Mouse (Mus musculus) left cerebral cortex, adult 2 months (tissue): ENCODE measurements around the gene Hes2. TPM values are rescaled to one million over a fixed set of nuclear protein-coding genes. Genes with fewer than 3 reads are reported as not detected.

Source experiments
- DNase-seq, 2 experiments: peaks; one replicate each; pipeline ENCODE4 v3.0.0; 2021 to 2022; ENCODE audit warnings: low spot score in 2 of 2, mixed read lengths in 1 of 2; ENCODE audit errors: extremely low spot score in 1 of 2
- H3K27ac ChIP-seq: fragments of 200-600 bp; 2 replicates; pipeline ENCODE4 v1.8.1; 2022
- H3K4me3 ChIP-seq: fragments of 200-600 bp; 2 replicates; pipeline ENCODE4 v1.8.1; 2022
- CTCF ChIP-seq: fragments of 200-600 bp; IDR thresholded peaks from 2 replicates; pipeline ENCODE4 v1.8.1; 2022; ENCODE audit warnings: antibody characterized with exemption, mild to moderate bottlenecking, moderate library complexity
- intact Hi-C: fragments of 180-260 bp; cut with DNase I; formaldehyde crosslinking; loops from one replicate; pipeline ENCODE4 v1.15.1; 2025
- total RNA-seq, 2 experiments: library from RNA; stranded (reverse); gene quantifications; 2 replicates each; pipeline ENCODE4 v1.2.3; 2021

Hes2 gene
- total RNA-seq, 2 experiments from 2014 or later: not detected

DNA sequence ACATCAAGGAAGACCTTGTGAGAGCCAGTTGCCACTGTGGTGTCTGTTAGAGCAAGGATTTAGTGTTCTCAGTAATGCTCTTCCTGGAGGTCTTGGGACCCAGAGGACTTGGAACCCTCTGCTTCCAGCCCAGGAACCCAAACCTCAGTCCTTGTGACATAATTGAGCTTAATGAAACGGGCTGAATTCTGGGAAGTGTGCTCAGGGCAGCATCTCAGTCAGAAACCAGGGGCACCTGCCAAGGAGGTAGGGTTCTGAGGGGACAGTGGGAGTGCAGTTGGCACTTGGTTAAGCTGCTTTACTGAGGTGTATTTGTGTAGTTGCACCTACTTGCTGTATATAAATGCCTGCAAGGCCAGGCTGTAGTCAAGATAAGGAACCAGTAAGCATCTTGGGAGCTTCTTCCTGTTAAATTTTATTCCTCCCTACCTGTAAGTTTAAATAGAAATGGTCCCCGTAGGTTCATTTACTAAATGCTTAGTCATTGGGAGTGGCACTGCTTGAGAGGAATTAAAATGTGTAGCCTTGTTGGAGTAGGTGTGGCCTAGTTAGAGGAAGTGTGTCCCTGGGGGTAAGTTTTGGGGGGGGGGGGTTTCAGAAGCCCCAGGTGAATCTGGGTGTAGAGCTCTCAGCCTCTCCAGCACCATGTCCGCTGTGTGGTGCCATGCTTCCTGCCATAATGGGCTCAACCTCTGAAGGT lies 36.0 kb downstream of the Hes2 start:
- intact Hi-C loops: no loop called here
- Histone ChIP-seq H3K27ac (no peak overlapping the region), H3K4me3 (no peak overlapping the region)
- TF ChIP-seq CTCF: no peak
- no peak for DNase-seq

DNA sequence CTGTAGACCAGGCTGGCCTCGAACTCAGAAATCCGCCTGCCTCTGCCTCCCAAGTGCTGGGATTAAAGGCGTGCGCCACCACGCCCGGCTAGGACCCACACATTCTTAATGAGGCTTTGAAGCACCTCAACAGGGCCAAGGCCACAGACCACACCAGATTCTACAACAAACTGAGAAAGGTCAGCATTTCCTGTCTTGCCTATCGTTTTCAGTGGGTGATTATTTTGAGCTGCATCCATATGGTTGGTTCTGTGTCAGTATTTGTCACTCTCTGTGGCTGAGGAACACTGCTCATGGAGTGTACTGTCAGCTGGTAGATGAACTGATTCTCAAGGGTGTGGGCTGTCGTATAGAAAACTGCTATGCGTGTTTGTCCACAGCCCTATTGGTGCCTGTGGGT lies 37.6 kb downstream of the Hes2 start:
- no peak overlapping the region for H3K27ac ChIP-seq
- no peak for DNase-seq
- intact Hi-C loops: no loop called here
- H3K4me3 ChIP-seq: no peak overlapping the region
- TF ChIP-seq CTCF: no peak

DNA sequence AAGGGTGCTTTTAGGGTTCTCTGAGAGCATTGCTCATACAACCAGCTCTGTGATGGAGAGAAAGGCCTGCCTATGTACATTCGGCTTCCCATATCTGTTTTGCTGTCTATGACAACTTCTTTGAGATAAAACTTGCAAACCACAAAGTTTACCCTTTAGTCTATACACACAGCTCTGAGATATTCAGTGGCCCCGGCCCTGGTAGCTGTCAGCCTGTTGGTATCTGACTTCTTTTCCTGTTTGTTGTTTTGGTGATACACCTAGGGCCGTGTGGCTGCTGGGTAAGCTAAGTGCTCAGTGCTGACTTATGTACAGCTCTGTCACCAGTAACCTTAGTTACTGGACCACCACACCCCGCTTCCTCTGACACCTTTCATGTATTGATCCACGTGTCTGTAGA lies 38.9 kb downstream of the Hes2 start:
- no peak overlapping the region for H3K27ac ChIP-seq
- intact Hi-C loops: no loop called here
- TF ChIP-seq CTCF: no peak
- no peak for DNase-seq
- no peak overlapping the region for H3K4me3 ChIP-seq

DNA sequence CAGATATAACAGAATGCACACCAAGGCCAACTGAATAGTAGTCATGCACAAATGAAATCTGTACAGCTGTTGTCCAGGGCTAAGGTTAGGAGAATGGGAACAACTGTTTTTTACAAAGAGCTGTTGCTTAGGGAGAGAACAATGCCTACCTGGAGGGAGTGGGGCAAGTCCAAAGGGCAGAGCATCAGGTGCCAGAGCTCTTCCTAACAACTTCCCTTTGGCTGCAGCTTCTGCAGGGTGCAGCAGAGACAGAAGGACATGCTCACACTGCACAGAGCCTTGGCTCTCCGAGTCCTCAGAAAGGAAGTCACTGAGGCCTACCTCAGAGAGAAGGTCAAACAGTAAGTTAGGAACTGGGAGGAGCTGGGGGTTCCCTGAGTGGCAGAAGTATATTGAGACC lies 41.0 kb downstream of the Hes2 start:
- DNase-seq: no peak
- no peak overlapping the region for H3K27ac ChIP-seq
- no peak for TF ChIP-seq CTCF
- intact Hi-C loops: no loop called here
- H3K4me3 ChIP-seq: no peak overlapping the region

DNA sequence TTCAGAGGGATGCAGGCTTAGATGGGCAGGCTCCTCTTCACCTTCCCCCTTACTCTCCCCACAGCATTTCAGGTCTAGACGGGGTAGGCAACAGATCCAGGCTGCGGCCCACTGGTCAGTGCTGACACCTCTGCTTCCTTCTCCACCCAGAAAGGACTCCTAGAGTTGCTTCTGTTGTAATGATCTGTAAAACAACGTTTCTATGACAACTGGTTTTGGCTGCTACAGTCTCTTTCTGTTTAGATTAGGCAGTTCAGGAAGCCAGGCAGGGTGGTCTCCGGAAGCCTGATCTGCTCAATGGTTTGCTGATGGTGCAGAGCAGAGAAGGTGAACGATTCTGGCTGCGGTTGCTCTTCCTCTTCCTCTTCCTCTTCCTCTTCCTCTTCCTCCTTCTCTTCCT lies 42.8 kb downstream of the Hes2 start:
- TF ChIP-seq CTCF: no peak
- H3K4me3 ChIP-seq: no peak overlapping the region
- intact Hi-C loops: no loop called here
- no peak for DNase-seq
- peak overlapping the region; percentile 83 for H3K27ac ChIP-seq

DNA sequence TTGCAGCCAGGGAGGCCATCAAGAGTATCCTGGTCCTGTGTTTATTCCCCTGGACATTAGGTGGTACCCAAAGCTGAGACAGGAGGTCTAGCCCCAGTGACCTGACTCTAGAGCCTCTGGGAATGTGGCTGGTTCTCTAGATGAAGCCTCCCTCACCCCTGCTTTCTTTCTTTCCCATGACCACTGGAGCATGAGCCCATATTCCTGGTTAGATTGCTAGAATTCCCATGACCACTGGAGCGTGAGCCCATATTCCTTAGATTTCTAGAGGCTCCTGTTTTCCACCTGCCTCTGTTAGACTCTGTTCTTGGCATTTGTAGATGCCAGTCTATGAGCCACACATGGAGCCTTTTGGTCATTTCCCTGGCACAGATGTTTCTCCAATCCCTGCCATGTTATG lies 43.8 kb downstream of the Hes2 start:
- peak overlapping the region; percentile 83 for H3K27ac ChIP-seq
- H3K4me3 ChIP-seq: no peak overlapping the region
- intact Hi-C loops: no loop called here
- no peak for DNase-seq
- no peak for TF ChIP-seq CTCF

DNA sequence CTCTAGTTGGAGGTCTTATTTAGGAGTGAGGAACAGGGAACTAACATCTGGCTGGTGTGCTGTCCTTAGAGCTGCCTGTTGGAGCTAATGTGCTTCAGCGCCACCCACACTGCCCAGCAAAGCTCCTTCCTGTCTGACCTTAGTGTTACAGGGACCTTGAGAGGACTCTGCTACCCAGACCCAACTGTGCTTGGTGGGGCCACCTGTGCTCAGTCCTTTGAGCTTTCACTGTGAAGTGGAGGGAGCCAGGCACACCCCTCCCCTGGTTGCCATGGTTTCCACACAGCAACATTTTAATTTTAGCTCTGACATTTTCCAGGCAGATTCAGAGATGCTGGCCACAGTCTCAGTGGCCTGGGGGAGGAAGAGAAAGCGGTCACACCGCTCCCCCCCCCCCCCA lies 44.2 kb downstream of the Hes2 start:
- TF ChIP-seq CTCF: no peak
- Histone ChIP-seq H3K4me3 (no peak overlapping the region), H3K27ac (peak overlapping the region; percentile 83)
- intact Hi-C loops: no loop called here
- DNase-seq: peak; percentile 59 to 60

DNA sequence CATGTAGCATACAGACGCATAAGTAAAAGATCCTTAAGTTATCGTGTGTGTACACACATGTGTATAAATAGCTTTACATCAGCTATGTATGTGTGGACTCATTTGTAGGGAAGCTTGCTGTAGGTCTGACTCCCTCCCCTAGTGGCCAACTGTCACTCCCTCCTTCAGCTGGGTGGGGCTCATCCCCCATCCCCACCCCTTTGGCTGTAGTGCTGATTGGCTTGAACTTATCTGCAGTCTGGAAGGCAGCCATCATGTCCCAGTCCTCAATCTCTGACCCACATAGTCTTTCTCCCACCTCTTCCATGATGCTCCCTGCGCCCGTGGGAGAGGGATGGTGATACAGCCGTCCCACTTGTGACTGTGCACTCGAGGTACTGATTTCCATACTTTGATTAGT lies 46.0 kb downstream of the Hes2 start:
- no peak for DNase-seq
- Histone ChIP-seq H3K4me3 (no peak overlapping the region), H3K27ac (0 out of 2 replicates have a peak overlapping the region, but pooled peaks have one; percentile 3)
- intact Hi-C loops: no loop called here
- peak; percentile 16; the same call in 1 of the 2 replicates for TF ChIP-seq CTCF

DNA sequence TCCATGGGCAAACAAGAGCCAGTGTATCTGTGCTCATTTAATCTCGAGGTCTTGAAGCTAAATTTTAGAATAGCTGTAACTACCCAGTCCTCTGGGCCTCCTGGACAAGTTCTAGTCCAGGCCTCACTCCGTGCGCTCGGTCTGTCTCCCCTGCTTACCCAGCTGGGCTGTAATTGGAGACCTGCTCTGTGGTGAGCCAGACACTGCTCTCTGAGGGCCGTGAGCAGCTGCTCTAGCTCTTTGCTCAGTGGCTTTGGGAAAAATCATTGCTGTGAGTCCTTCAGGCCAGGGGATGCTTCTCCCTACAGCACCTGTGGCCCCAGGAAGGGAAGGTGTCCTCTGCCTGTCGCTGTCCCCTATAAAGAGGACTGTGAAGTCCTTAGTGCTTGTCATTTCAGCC lies 47.5 kb downstream of the Hes2 start:
- DNase-seq: no peak
- H3K4me3 ChIP-seq: no peak overlapping the region
- intact Hi-C loops: no loop called here
- H3K27ac ChIP-seq: no peak overlapping the region
- TF ChIP-seq CTCF: no peak

DNA sequence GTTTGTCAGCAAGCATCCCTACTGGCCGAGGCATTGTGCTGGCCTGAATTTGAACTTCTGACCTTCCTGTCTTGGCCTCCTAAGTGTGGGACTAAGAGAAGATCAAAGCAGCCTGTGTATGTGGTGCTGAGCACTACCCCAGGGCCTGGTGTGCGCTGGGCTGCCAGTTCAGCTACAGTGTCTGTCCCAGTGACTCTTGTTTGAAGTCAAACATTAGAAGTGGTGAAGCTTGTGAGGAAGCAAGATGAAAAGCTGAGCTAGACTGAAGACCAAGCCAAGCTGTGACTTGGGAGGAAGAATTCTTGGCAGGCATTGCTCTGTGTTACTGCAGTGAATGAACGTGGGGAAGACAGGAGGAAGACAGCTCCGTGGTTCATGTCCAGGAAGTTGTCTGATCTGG lies 51.0 kb downstream of the Hes2 start:
- TF ChIP-seq CTCF: no peak
- Histone ChIP-seq H3K4me3 (no peak overlapping the region), H3K27ac (no peak overlapping the region)
- intact Hi-C loops: no loop called here
- no peak for DNase-seq

Other genes starting within 250 kb of the Hes2 start
- 10 to 100 TPM; 61.8 to 66.6 TPM for gene Dnajc11, start 225.2 kb upstream of the Hes2 start, total RNA-seq
- gene Thap3, start 169.9 kb upstream of the Hes2 start, total RNA-seq: 10 to 100 TPM; 19.2 to 20.7 TPM
- gene Phf13, start 162.6 kb upstream of the Hes2 start, total RNA-seq: 10 to 100 TPM; 18.9 to 19.6 TPM
- gene Klhl21, start 150.1 kb upstream of the Hes2 start, total RNA-seq: 10 to 100 TPM; 18.5 to 19.3 TPM
- gene Zbtb48, start 131.2 kb upstream of the Hes2 start, total RNA-seq: 10 to 100 TPM; 13.6 to 13.9 TPM
- gene Tas1r1, start 120.3 kb upstream of the Hes2 start, total RNA-seq: under 1 TPM; 0.49 to 0.95 TPM
- 10 to 100 TPM; 18.2 to 19.2 TPM for gene Nol9, start 119.5 kb upstream of the Hes2 start, total RNA-seq
- gene Plekhg5, start 86.4 kb upstream of the Hes2 start, total RNA-seq: 100 to 1,000 TPM in 1 of 2 experiments, 10 to 100 TPM in 1; 89.1 to 101 TPM
- 10 to 100 TPM; 16.4 to 28.6 TPM for gene Tnfrsf25, start 42.9 kb upstream of the Hes2 start, total RNA-seq
- gene Espn, start 6.5 kb upstream of the Hes2 start, total RNA-seq: 1 to 10 TPM; 2.1 to 2.6 TPM
- gene Acot7, start 19.3 kb downstream of the Hes2 start, total RNA-seq: 100 to 1,000 TPM; 300 to 307 TPM
- 10 to 100 TPM; 29.6 to 35.9 TPM for gene Gpr153, start 115.4 kb downstream of the Hes2 start, total RNA-seq
- under 1 TPM; 0.30 to 0.32 TPM for gene Hes3, start 132.8 kb downstream of the Hes2 start, total RNA-seq
- 10 to 100 TPM; 49.8 to 54.3 TPM for gene Icmt, start 138.4 kb downstream of the Hes2 start, total RNA-seq
- 10 to 100 TPM; 17.0 to 18.6 TPM for gene Rnf207, start 160.1 kb downstream of the Hes2 start, total RNA-seq
- gene Rpl22, start 166.9 kb downstream of the Hes2 start, total RNA-seq: 100 to 1,000 TPM; 171 to 172 TPM
- 100 to 1,000 TPM; 176 to 194 TPM for gene Chd5, start 179.8 kb downstream of the Hes2 start, total RNA-seq